Mouse (Mus musculus): ENCODE data around the gene Ruvbl1.

The Ruvbl1 gene

DNA sequence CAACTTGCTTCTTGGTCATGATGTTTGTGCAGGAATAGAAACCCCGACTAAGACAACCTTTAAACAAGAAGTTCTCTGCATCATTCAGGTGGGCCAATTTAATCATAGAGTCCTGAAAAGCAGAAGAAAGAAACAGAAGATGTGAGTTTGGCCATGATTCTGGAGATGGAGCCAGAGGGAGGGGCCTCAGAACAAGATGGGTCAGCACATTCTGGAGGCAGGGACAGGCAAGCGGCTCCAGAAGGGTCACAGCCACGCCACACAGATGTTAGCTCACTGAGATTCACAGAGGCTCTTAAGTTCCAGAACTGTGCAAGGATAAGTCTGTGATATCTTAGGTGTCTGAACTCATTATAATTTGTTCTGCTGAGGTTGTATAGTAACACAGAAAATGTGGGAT lies 79.0 kb downstream of the Ruvbl1 start:
- H3K4me1 ChIP-seq (replicated peaks; ENCODE audit: low read depth, low read length): peaks cover 11% of the 10 kb centered on the region
- H3K27me3 ChIP-seq (ENCODE audit: insufficient read depth, low read length): peaks cover 39% of the 10 kb centered on the region
- H3K9me3 ChIP-seq (ENCODE audit: low read length): no peaks in the 10 kb centered on the region
- TF ChIP-seq NANOG (IDR thresholded peaks at IDR 0.05; ENCODE audit: borderline replicate concordance, low read length): no peak
- TF ChIP-seq CTCF (conservative IDR thresholded peaks at IDR 0.05; ENCODE audit: low read length): no peak
- TF ChIP-seq POU5F1 (IDR thresholded peaks at IDR 0.05; ENCODE audit: borderline replicate concordance, low read length): no peak
- H3K36me3 ChIP-seq (ENCODE audit: insufficient read depth, low read length): no peaks in the 10 kb centered on the region
- H3K4me3 ChIP-seq (replicated peaks; ENCODE audit: low read length): no peak overlapping the region

DNA sequence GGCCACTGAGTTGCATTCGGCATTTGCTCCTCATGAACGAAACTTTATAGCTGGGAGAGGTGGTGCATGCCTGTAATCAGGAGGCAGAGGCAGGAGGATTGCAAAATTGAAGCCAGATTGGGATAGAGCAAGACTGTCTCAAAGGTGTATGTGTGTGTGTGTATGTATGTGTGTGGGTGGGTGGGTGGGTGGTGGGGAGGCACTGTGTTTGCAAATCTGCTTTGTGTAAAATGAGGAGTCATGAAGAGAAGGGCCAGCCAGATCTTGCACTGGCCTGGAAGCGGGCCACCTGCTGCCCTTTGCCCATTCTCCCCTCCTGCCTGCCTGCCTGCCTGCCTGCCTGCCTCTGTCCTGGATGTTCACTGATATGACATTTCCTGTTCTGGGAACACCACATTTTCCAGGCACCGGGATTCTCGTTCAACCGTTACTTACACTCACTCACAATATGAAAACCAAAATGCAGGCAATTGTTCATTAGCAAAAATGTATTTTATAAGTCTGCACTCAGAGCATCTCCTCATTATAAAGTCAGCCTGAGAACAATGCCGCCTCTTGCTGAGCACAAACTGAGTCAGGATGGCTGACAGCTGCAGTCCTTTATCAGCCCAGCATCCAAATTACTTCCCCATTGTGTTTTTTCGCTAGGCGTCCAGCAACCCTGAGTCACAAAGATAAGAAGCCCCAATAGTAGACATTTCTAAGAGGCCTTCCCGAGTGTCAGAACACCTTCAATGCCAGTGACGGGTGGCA lies 79.6 kb downstream of the Ruvbl1 start:
- peaks cover 11% of the 10 kb centered on the region for H3K4me1 ChIP-seq (replicated peaks; ENCODE audit: low read depth, low read length)
- peaks cover 39% of the 10 kb centered on the region for H3K27me3 ChIP-seq (ENCODE audit: insufficient read depth, low read length)
- TF ChIP-seq CTCF (conservative IDR thresholded peaks at IDR 0.05; ENCODE audit: low read length) (no peak), NANOG (IDR thresholded peaks at IDR 0.05; ENCODE audit: borderline replicate concordance, low read length) (no peak), POU5F1 (IDR thresholded peaks at IDR 0.05; ENCODE audit: borderline replicate concordance, low read length) (no peak)
- H3K9me3 ChIP-seq (ENCODE audit: low read length): no peaks in the 10 kb centered on the region
- no peaks in the 10 kb centered on the region for H3K36me3 ChIP-seq (ENCODE audit: insufficient read depth, low read length)
- no peak overlapping the region for H3K4me3 ChIP-seq (replicated peaks; ENCODE audit: low read length)

- no peak for TF ChIP-seq CTCF (conservative IDR thresholded peaks at IDR 0.05; ENCODE audit: low read length)
- no peak for TF ChIP-seq NANOG (IDR thresholded peaks at IDR 0.05; ENCODE audit: borderline replicate concordance, low read length)
- TF ChIP-seq POU5F1 (IDR thresholded peaks at IDR 0.05; ENCODE audit: borderline replicate concordance, low read length): no peak
- no peak overlapping the region for H3K4me3 ChIP-seq (replicated peaks; ENCODE audit: low read length)
- peaks cover 11% of the 10 kb centered on the region for H3K4me1 ChIP-seq (replicated peaks; ENCODE audit: low read depth, low read length)
Observed at GRCm38 (mm10) chr6:88545397-88545790, 80.2 kb downstream of the Ruvbl1 start.

More at GRCm38 (mm10) chr6:88545397-88545790, 80.2 kb downstream of the Ruvbl1 start:
- Histone ChIP-seq H3K36me3 (ENCODE audit: insufficient read depth, low read length) (no peaks in the 10 kb centered on the region), H3K9me3 (ENCODE audit: low read length) (no peaks in the 10 kb centered on the region), H3K27me3 (ENCODE audit: insufficient read depth, low read length) (peaks cover 37% of the 10 kb centered on the region)

Data from E14TG2a.4 (cell line).